Mouse (Mus musculus) heart, embryonic 12.5 days (tissue): ENCODE measurements around the gene Rars2. TPM values are rescaled to one million over a fixed set of nuclear protein-coding genes. Genes with fewer than 3 reads are reported as not detected.

ENCODE experiments used
- ATAC-seq: fragments of 200-750 bp; cut with Nextera tagmentation; 2 replicates; pipeline ENCODE4 v1.8.0; 2017; ENCODE audit warnings: moderate TSS enrichment, moderate library complexity; ENCODE audit not compliant: insufficient number of reproducible peaks, low FRiP score
- H3K27ac ChIP-seq: fragments of 300-500 bp; sonication (generic); 2 replicates; pipeline ENCODE4 v1.5.1; 2016; ENCODE audit warnings: mild to moderate bottlenecking, moderate library complexity; ENCODE audit not compliant: poor library complexity, severe bottlenecking
- H3K27me3 ChIP-seq: fragments of 300-500 bp; sonication (generic); replicated peaks from 2 replicates; pipeline ENCODE4 v1.6.1; 2016; ENCODE audit warnings: mild to moderate bottlenecking, moderate library complexity
- H3K36me3 ChIP-seq: fragments of 300-500 bp; sonication (generic); 2 replicates; pipeline ENCODE4 v1.6.1; 2016; ENCODE audit warnings: mild to moderate bottlenecking, moderate library complexity
- H3K4me1 ChIP-seq: fragments of 300-500 bp; sonication (generic); replicated peaks from 2 replicates; pipeline ENCODE4 v1.6.1; 2016; ENCODE audit warnings: mild to moderate bottlenecking
- H3K4me2 ChIP-seq: fragments of 300-500 bp; sonication (generic); 2 replicates; pipeline ENCODE4 v1.6.1; 2016; ENCODE audit warnings: mild to moderate bottlenecking, moderate library complexity
- H3K4me3 ChIP-seq: fragments of 300-500 bp; sonication (generic); 2 replicates; pipeline ENCODE4 v1.5.1; 2016; ENCODE audit warnings: mild to moderate bottlenecking
- H3K9ac ChIP-seq: fragments of 300-500 bp; sonication (generic); 2 replicates; pipeline ENCODE4 v1.6.1; 2016; ENCODE audit warnings: mild to moderate bottlenecking, moderate library complexity
- H3K9me3 ChIP-seq: fragments of 300-500 bp; sonication (generic); replicated peaks from 2 replicates; pipeline ENCODE4 v1.6.1; 2016; ENCODE audit warnings: mild to moderate bottlenecking, moderate library complexity
- WGBS: fragments of 180-500 bp; shearing (Covaris S2); methylation state at CpG from one replicate; pipeline ENCODE4 v1.1.7; 2016; 5-methylcytosine and 5-hydroxymethylcytosine counted together
- polyA plus RNA-seq: library from polyadenylated mRNA; unstranded; fragments of >200 nt; fragmentation: Nextera tagmentation; extraction: Ambion mirVana; gene quantifications from 2 replicates; pipeline ENCODE4 v1.2.1, GENCODE M21; 2016

Gene Rars2
- polyA plus RNA-seq, 1 experiment from 2014 or later, result 53.7 TPM

DNA sequence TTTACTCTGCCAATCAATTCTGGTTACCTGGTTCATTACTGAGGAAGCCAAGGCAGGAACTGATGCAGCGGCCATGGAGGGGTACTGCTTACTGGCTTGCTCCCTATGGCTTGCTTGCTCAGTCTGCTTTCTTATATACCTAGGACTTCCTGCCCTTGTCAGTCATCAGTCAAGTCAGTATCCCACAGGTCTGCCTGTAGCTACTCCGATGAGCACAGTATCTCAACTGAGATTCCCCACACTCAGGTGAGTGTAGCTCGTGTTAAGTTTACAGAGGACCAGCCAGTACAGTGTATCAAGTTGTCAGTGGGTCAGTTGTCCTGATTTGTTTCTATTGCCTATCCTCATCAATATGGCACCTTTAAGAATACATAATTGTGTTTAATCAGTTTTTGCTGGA lies 26.0 kb downstream of the Rars2 start:
- peaks cover 46% of the 10 kb centered on the region for H3K36me3 ChIP-seq
- no peak overlapping the region for H3K27ac ChIP-seq
- no peaks in the 10 kb centered on the region for H3K9me3 ChIP-seq
- H3K4me1 ChIP-seq, result no peaks in the 10 kb centered on the region
- H3K4me3 ChIP-seq, result no peak overlapping the region
- no peak for ATAC-seq
- H3K4me2 ChIP-seq, result no peak overlapping the region
- H3K27me3 ChIP-seq, result no peaks in the 10 kb centered on the region
- no peak overlapping the region for H3K9ac ChIP-seq
- WGBS, result 95% methylated on average over 3 of the region's 3 CpGs

DNA sequence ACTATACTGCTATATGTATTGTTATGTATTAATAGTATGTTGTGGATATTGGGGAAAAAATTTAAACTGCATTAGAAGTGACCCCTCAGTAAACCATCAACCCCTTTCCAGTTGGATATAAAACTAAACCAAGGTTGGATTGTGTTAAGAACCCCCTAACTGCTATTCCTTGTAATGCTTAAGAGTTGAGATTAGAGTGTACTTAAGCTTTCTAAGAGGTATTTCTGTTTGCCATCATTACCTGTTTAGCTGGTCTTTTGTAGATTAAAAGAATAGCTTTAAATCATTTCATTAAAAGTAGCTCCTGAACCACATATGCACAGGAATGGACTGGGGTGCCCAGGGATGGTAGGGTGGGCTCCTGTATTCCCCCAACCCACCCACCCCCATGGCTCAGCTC lies 30.0 kb downstream of the Rars2 start:
- no peaks in the 10 kb centered on the region for H3K27me3 ChIP-seq
- H3K9me3 ChIP-seq, result no peaks in the 10 kb centered on the region
- no peak overlapping the region for H3K9ac ChIP-seq
- H3K4me2 ChIP-seq, result no peak overlapping the region
- H3K4me1 ChIP-seq, result no peaks in the 10 kb centered on the region
- H3K4me3 ChIP-seq, result no peak overlapping the region
- H3K36me3 ChIP-seq, result peaks cover 62% of the 10 kb centered on the region
- no peak for ATAC-seq
- no peak overlapping the region for H3K27ac ChIP-seq

- Histone ChIP-seq H3K9ac (no peak overlapping the region), H3K27me3 (no peaks in the 10 kb centered on the region), H3K27ac (no peak overlapping the region), H3K36me3 (peaks cover 56% of the 10 kb centered on the region), H3K4me1 (no peaks in the 10 kb centered on the region), H3K9me3 (no peaks in the 10 kb centered on the region), H3K4me3 (no peak overlapping the region), H3K4me2 (no peak overlapping the region)
- ATAC-seq, result no peak
- 90% methylated on average over 7 of the region's 7 CpGs for WGBS
Measured at GRCm38 (mm10) chr4:34653179-34653578, 38.4 kb downstream of the Rars2 start.

DNA sequence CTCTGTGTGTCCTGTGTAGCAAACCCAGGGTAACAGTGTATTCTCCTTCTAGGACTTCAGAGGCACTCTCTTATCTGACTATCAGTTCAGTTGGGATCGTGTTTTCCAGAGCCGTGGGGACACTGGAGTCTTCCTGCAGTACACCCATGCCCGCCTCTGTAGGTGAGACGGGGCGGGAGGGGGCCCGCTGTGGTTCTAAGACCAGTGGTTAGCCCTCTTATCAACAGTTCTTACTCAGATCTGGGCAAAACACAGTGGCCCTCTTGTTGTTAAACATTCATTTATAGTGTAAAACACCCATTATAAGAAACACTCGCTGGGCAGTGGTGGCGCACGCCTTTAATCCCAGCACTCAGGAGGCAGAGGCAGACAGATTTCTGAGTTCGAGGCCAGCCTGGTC lies 41.3 kb downstream of the Rars2 start:
- Histone ChIP-seq H3K4me2 (no peak overlapping the region), H3K27me3 (no peaks in the 10 kb centered on the region), H3K36me3 (peaks cover 72% of the 10 kb centered on the region), H3K4me3 (no peak overlapping the region), H3K4me1 (no peaks in the 10 kb centered on the region), H3K9ac (no peak overlapping the region), H3K27ac (no peak overlapping the region), H3K9me3 (no peaks in the 10 kb centered on the region)
- WGBS, result 89% methylated on average over 10 of the region's 10 CpGs
- ATAC-seq, result no peak

DNA sequence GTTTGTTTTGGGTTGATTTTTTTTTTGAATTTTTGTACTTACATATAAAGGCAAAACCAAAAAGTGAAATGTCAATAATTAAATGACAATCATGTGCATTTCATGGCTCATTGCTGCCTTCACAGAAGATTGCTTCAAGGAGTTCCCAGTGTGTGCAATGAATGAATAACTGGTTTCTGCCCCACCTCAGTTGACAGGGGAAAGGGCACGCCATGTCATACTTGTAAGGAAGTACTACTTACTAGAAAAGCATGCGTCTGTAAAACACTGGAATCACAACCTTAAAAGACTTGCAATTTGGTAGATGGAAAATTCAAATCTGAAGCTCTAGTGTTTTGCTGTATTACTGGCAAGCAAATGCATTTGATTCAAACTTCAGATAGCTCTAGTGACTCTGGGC lies 44.3 kb downstream of the Rars2 start:
- Histone ChIP-seq H3K27me3 (no peaks in the 10 kb centered on the region), H3K4me1 (no peaks in the 10 kb centered on the region), H3K4me2 (no peak overlapping the region), H3K36me3 (peaks cover 80% of the 10 kb centered on the region), H3K9me3 (no peaks in the 10 kb centered on the region), H3K4me3 (no peak overlapping the region), H3K9ac (no peak overlapping the region), H3K27ac (no peak overlapping the region)
- no peak for ATAC-seq
- 89% methylated on average over 2 of the region's 2 CpGs for WGBS

DNA sequence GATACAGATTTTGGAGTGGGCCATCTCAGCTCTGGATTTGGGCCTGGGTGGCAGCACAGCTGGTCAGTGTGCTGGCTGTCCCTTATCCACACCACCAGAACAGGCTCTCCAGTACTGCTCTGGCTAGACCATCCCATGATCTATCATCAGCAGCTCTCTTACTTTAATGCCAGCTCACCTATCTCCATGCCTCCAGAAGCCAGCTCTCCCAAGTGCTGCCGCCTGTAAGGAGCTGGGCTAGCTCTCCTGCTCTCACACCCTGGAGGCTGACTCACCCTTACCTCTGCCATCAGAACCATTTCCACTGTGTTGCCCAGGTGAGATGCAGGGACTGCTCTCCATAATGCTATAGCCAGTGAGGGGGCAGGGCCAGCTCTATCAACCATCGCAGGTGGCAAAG lies 46.8 kb downstream of the Rars2 start:
- Histone ChIP-seq H3K27ac (no peak overlapping the region), H3K4me2 (no peak overlapping the region), H3K36me3 (peaks cover 82% of the 10 kb centered on the region), H3K9ac (no peak overlapping the region), H3K27me3 (no peaks in the 10 kb centered on the region), H3K4me1 (no peaks in the 10 kb centered on the region), H3K9me3 (no peaks in the 10 kb centered on the region), H3K4me3 (no peak overlapping the region)
- 93% methylated on average over 2 of the region's 2 CpGs for WGBS
- ATAC-seq, result no peak

- ATAC-seq, result no peak
- no peaks in the 10 kb centered on the region for H3K27me3 ChIP-seq
- no peak overlapping the region for H3K4me2 ChIP-seq
- 78% methylated on average over 6 of the region's 6 CpGs for WGBS
- no peak overlapping the region for H3K4me3 ChIP-seq
- no peaks in the 10 kb centered on the region for H3K9me3 ChIP-seq
- no peaks in the 10 kb centered on the region for H3K4me1 ChIP-seq
- H3K9ac ChIP-seq, result no peak overlapping the region
- no peak overlapping the region for H3K27ac ChIP-seq
- H3K36me3 ChIP-seq, result peaks cover 80% of the 10 kb centered on the region
Measured at GRCm38 (mm10) chr4:34661927-34662326, 47.2 kb downstream of the Rars2 start.

GRCm38 (mm10) chr4:34667923-34668322 lies 53.2 kb downstream of the Rars2 start:
- Histone ChIP-seq H3K9ac (no peak overlapping the region), H3K4me1 (no peaks in the 10 kb centered on the region), H3K27me3 (no peaks in the 10 kb centered on the region), H3K36me3 (peaks cover 51% of the 10 kb centered on the region), H3K27ac (no peak overlapping the region), H3K4me3 (no peak overlapping the region), H3K9me3 (no peaks in the 10 kb centered on the region), H3K4me2 (no peak overlapping the region)
- WGBS, result 63% methylated on average over 5 of the region's 5 CpGs
- no peak for ATAC-seq

GRCm38 (mm10) chr4:34673721-34674120 lies 59.0 kb downstream of the Rars2 start:
- 65% methylated on average over 5 of the region's 5 CpGs for WGBS
- Histone ChIP-seq H3K4me2 (no peak overlapping the region), H3K9me3 (no peaks in the 10 kb centered on the region), H3K9ac (no peak overlapping the region), H3K27me3 (no peaks in the 10 kb centered on the region), H3K4me3 (no peak overlapping the region), H3K27ac (no peak overlapping the region), H3K4me1 (no peaks in the 10 kb centered on the region; the same call in 1 of the 2 replicates), H3K36me3 (peaks cover 31% of the 10 kb centered on the region)
- ATAC-seq, result no peak

GRCm38 (mm10) chr4:34680530-34680929 lies 65.8 kb downstream of the Rars2 start:
- H3K9me3 ChIP-seq, result no peaks in the 10 kb centered on the region
- H3K27ac ChIP-seq, result no peak overlapping the region
- H3K4me2 ChIP-seq, result no peak overlapping the region
- H3K9ac ChIP-seq, result no peak overlapping the region
- no peaks in the 10 kb centered on the region for H3K4me1 ChIP-seq
- H3K27me3 ChIP-seq, result no peaks in the 10 kb centered on the region
- peaks cover 31% of the 10 kb centered on the region for H3K36me3 ChIP-seq
- WGBS, result 78% methylated on average over 5 of the region's 5 CpGs
- ATAC-seq, result no peak
- H3K4me3 ChIP-seq, result no peak overlapping the region

GRCm38 (mm10) chr4:34686874-34687567 lies 72.3 kb downstream of the Rars2 start, which contains the start of gene Slc35a1:
Gene Slc35a1, minus strand, starts transcription at chr4:34687438.
- Histone ChIP-seq H3K4me1 (peaks cover 8% of the 10 kb centered on the region), H3K27ac (peak within 1 kb of the TSS; percentile 94), H3K4me2 (peak within 1 kb of the TSS; percentile 70), H3K36me3 (peaks cover 5% of the 10 kb centered on the region), H3K4me3 (peak within 1 kb of the TSS; percentile 86), H3K27me3 (no peaks in the 10 kb centered on the region), H3K9ac (peak within 1 kb of the TSS; percentile 93), H3K9me3 (no peaks in the 10 kb centered on the region)
- ATAC-seq, result peak; percentile 95
- under 1% methylated on average over 65 of the region's 65 CpGs for WGBS

GRCm38 (mm10) chr4:34688021-34688420 lies 73.3 kb downstream of the Rars2 start:
- WGBS, result 62% methylated on average over 3 of the region's 3 CpGs
- Histone ChIP-seq H3K4me2 (peak overlapping the region; percentile 70), H3K27ac (no peak overlapping the region)

More at GRCm38 (mm10) chr4:34688021-34688420, 73.3 kb downstream of the Rars2 start:
- ATAC-seq, result no peak
- peaks cover 8% of the 10 kb centered on the region for H3K4me1 ChIP-seq
- H3K27me3 ChIP-seq, result no peaks in the 10 kb centered on the region
- no peak overlapping the region for H3K9ac ChIP-seq
- no peaks in the 10 kb centered on the region for H3K36me3 ChIP-seq
- no peak overlapping the region for H3K4me3 ChIP-seq
- no peaks in the 10 kb centered on the region for H3K9me3 ChIP-seq
